Mouse (Mus musculus) MEL (cell line): ENCODE data around the gene Gm17535.
"Not testable (repeated sequence)": the region's sequence is repeated elsewhere in the genome, so short reads cannot be mapped to it uniquely, and the experiment has no call there.

Experiments
- CTCF ChIP-seq, 3 experiments: IDR thresholded peaks in 2 of 3; conservative IDR thresholded peaks in 1 of 3; 2 replicates each; pipeline ENCODE4 v1.5.1; 2011 to 2012; ENCODE audit warnings: low read length in 3 of 3, low read depth in 2 of 3, mild to moderate bottlenecking in 2 of 3, improper control_type of control experiment in 1 of 3, inconsistent platforms in 1 of 3, mixed read lengths in 1 of 3, moderate library complexity in 1 of 3; ENCODE audit not compliant: control insufficient read depth in 1 of 3, insufficient read depth in 1 of 3, poor library complexity in 1 of 3, severe bottlenecking in 1 of 3
- MAX ChIP-seq: IDR thresholded peaks from 2 replicates; pipeline ENCODE4 v1.6.1; 2011; ENCODE audit warnings: low read length, improper control_type of control experiment
- NRF1 ChIP-seq: IDR thresholded peaks from 2 replicates; pipeline ENCODE4 v1.6.1; 2014; ENCODE audit warnings: low read depth, mild to moderate bottlenecking, inconsistent platforms, low read length, improper control_type of control experiment, moderate library complexity; ENCODE audit not compliant: poor library complexity, insufficient read depth, severe bottlenecking
- POLR2A ChIP-seq, 2 experiments: IDR thresholded peaks; 2 replicates each; pipeline ENCODE4 v1.6.1; 2011 to 2012; ENCODE audit warnings: low read length in 2 of 2, mild to moderate bottlenecking in 2 of 2, control low read depth in 1 of 2, improper control_type of control experiment in 1 of 2, low read depth in 1 of 2, moderate library complexity in 1 of 2; ENCODE audit not compliant: control insufficient read depth in 1 of 2, insufficient read depth in 1 of 2, poor library complexity in 1 of 2

DNA sequence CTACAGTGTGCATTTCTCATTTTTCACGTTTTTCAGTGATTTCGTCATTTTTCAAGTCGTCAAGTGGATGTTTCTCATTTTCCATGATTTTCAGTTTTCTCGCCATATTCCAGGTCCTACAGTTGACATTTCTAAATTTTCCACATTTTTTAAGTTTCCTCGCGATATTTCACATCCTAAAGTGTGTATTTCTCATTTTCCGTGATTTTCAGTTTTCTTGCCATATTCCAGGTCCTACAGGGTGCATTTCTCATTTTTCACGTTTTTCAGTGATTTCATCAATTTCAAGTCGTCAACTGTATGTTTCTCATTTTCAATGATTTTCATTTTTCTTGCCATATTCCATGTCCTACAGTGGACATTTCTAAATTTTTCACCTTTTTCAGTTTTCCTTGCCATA, 19.0 kb upstream of the Gm17535 start, which contains the start of gene Gm10720:
- TF ChIP-seq POLR2A (IDR thresholded peaks at IDR 0.05; ENCODE audit: control insufficient read depth in 1 of 2, insufficient read depth in 1 of 2, low read depth in 1 of 2, low read length in 2 of 2, poor library complexity in 1 of 2); MAX; CTCF (IDR thresholded peaks at IDR 0.05 in 2 of 3, conservative IDR thresholded peaks at IDR 0.05 in 1 of 3; ENCODE audit: control insufficient read depth in 1 of 3, insufficient read depth in 1 of 3, low read depth in 2 of 3, low read length in 3 of 3, poor library complexity in 1 of 3, severe bottlenecking in 1 of 3); NRF1: not testable (repeated sequence)
